Mouse (Mus musculus): Measurements from ENCODE around the gene Babam2. TPM values are rescaled to one million over a fixed set of nuclear protein-coding genes. Genes with fewer than 3 reads are reported as not detected.
"Not testable (repeated sequence)": the region's sequence is repeated elsewhere in the genome, so short reads cannot be mapped to it uniquely, and the experiment has no call there.

Babam2 gene
- total and polyA plus RNA-seq, 2 experiments from 2014 or later = 39.1 to 51.3 TPM

GRCm38 (mm10) chr5:31796979-31797378 is 99.5 kb downstream of the Babam2 start:
- TF ChIP-seq EP300 (IDR thresholded peaks at IDR 0.05; ENCODE audit: low read depth) = no peak
- TF ChIP-seq CTCF (IDR thresholded peaks at IDR 0.05; ENCODE audit: low read depth) = no peak
- Histone ChIP-seq H3K36me3 (replicated peaks; ENCODE audit: control insufficient read depth, insufficient read depth, low read length) (no peaks in the 10 kb centered on the region), H3K27ac (ENCODE audit: low read depth) (no peak overlapping the region), H3K4me2 (ENCODE audit: low read depth, low read length) (no peak overlapping the region), H3K4me1 (ENCODE audit: control insufficient read depth, insufficient read depth) (no peaks in the 10 kb centered on the region), H3K9me3 (replicated peaks; ENCODE audit: control insufficient read depth, low read length) (no peaks in the 10 kb centered on the region), H3K9ac (replicated peaks; ENCODE audit: low read depth, low read length) (no peak overlapping the region), H3K4me3 (ENCODE audit: low read depth, low read length) (no peak overlapping the region), H3K27me3 (ENCODE audit: control insufficient read depth, insufficient read depth, low read length) (no peaks in the 10 kb centered on the region)
- ATAC-seq (ENCODE audit: insufficient read depth, low read depth) (no peak), DNase-seq (ENCODE audit: low spot score) (no peak)

GRCm38 (mm10) chr5:31804211-31804610 is 106.7 kb downstream of the Babam2 start:
- not testable (repeated sequence) for H3K4me1 ChIP-seq (ENCODE audit: control insufficient read depth, insufficient read depth); DNase-seq (ENCODE audit: low spot score); H3K27me3 ChIP-seq (ENCODE audit: control insufficient read depth, insufficient read depth, low read length); H3K9ac ChIP-seq (replicated peaks; ENCODE audit: low read depth, low read length); H3K36me3 ChIP-seq (replicated peaks; ENCODE audit: control insufficient read depth, insufficient read depth, low read length); H3K27ac ChIP-seq (ENCODE audit: low read depth); H3K9me3 ChIP-seq (replicated peaks; ENCODE audit: control insufficient read depth, low read length); H3K4me3 ChIP-seq (ENCODE audit: low read depth, low read length); H3K4me2 ChIP-seq (ENCODE audit: low read depth, low read length); ATAC-seq (ENCODE audit: insufficient read depth, low read depth)
- 88% methylated on average over 8 of the region's 8 CpGs for WGBS

- no peak overlapping the region for H3K4me2 ChIP-seq (ENCODE audit: low read depth, low read length)
- no peak overlapping the region for H3K9ac ChIP-seq (replicated peaks; ENCODE audit: low read depth, low read length)
- no peaks in the 10 kb centered on the region for H3K9me3 ChIP-seq (replicated peaks; ENCODE audit: control insufficient read depth, low read length)
- H3K4me1 ChIP-seq (ENCODE audit: control insufficient read depth, insufficient read depth) = no peaks in the 10 kb centered on the region
- H3K27me3 ChIP-seq (ENCODE audit: control insufficient read depth, insufficient read depth, low read length) = no peaks in the 10 kb centered on the region
- DNase-seq (ENCODE audit: low spot score) (no peak), ATAC-seq (ENCODE audit: insufficient read depth, low read depth) (no peak)
- WGBS = 60% methylated on average over 8 of the region's 8 CpGs
- H3K36me3 ChIP-seq (replicated peaks; ENCODE audit: control insufficient read depth, insufficient read depth, low read length) = no peaks in the 10 kb centered on the region
- TF ChIP-seq CTCF (IDR thresholded peaks at IDR 0.05; ENCODE audit: low read depth) (no peak), EP300 (IDR thresholded peaks at IDR 0.05; ENCODE audit: low read depth) (no peak)
- no peak overlapping the region for H3K27ac ChIP-seq (ENCODE audit: low read depth)
- H3K4me3 ChIP-seq (ENCODE audit: low read depth, low read length) = no peak overlapping the region
Observed at GRCm38 (mm10) chr5:31804751-31805150, 107.3 kb downstream of the Babam2 start.

GRCm38 (mm10) chr5:31807312-31807711 is 109.8 kb downstream of the Babam2 start:
- DNase-seq (ENCODE audit: low spot score) (no peak), ATAC-seq (ENCODE audit: insufficient read depth, low read depth) (no peak)
- no peaks in the 10 kb centered on the region for H3K9me3 ChIP-seq (replicated peaks; ENCODE audit: control insufficient read depth, low read length)
- 98% methylated on average over 6 of the region's 6 CpGs for whole genome bisulfite sequencing
- H3K36me3 ChIP-seq (replicated peaks; ENCODE audit: control insufficient read depth, insufficient read depth, low read length) = no peaks in the 10 kb centered on the region
- no peak overlapping the region for H3K9ac ChIP-seq (replicated peaks; ENCODE audit: low read depth, low read length)
- no peak for TF ChIP-seq EP300 (IDR thresholded peaks at IDR 0.05; ENCODE audit: low read depth)
- no peak for TF ChIP-seq CTCF (IDR thresholded peaks at IDR 0.05; ENCODE audit: low read depth)
- no peak overlapping the region for H3K27ac ChIP-seq (ENCODE audit: low read depth)
- H3K4me2 ChIP-seq (ENCODE audit: low read depth, low read length) = no peak overlapping the region
- no peak overlapping the region for H3K4me3 ChIP-seq (ENCODE audit: low read depth, low read length)
- H3K27me3 ChIP-seq (ENCODE audit: control insufficient read depth, insufficient read depth, low read length) = no peaks in the 10 kb centered on the region
- peaks cover 10% of the 10 kb centered on the region for H3K4me1 ChIP-seq (ENCODE audit: control insufficient read depth, insufficient read depth)

GRCm38 (mm10) chr5:31808271-31808670 is 110.8 kb downstream of the Babam2 start:
- TF ChIP-seq CTCF (IDR thresholded peaks at IDR 0.05; ENCODE audit: low read depth) (no peak), EP300 (IDR thresholded peaks at IDR 0.05; ENCODE audit: low read depth) (no peak)
- Histone ChIP-seq H3K9ac (replicated peaks; ENCODE audit: low read depth, low read length) (no peak overlapping the region), H3K4me3 (ENCODE audit: low read depth, low read length) (no peak overlapping the region), H3K36me3 (replicated peaks; ENCODE audit: control insufficient read depth, insufficient read depth, low read length) (no peaks in the 10 kb centered on the region), H3K27me3 (ENCODE audit: control insufficient read depth, insufficient read depth, low read length) (no peaks in the 10 kb centered on the region), H3K4me2 (ENCODE audit: low read depth, low read length) (no peak overlapping the region), H3K4me1 (ENCODE audit: control insufficient read depth, insufficient read depth) (peaks cover 10% of the 10 kb centered on the region), H3K9me3 (replicated peaks; ENCODE audit: control insufficient read depth, low read length) (no peaks in the 10 kb centered on the region), H3K27ac (ENCODE audit: low read depth) (no peak overlapping the region)
- ATAC-seq (ENCODE audit: insufficient read depth, low read depth) = no peak
- no peak for DNase-seq (ENCODE audit: low spot score)
- WGBS = 56% methylated on average over 2 of the region's 2 CpGs

- H3K27me3 ChIP-seq (ENCODE audit: control insufficient read depth, insufficient read depth, low read length) = no peaks in the 10 kb centered on the region
- no peaks in the 10 kb centered on the region for H3K9me3 ChIP-seq (replicated peaks; ENCODE audit: control insufficient read depth, low read length)
- H3K36me3 ChIP-seq (replicated peaks; ENCODE audit: control insufficient read depth, insufficient read depth, low read length) = no peaks in the 10 kb centered on the region
- DNase-seq (ENCODE audit: low spot score) (peak; percentile 80), ATAC-seq (ENCODE audit: insufficient read depth, low read depth) (peak; percentile 92)
- H3K9ac ChIP-seq (replicated peaks; ENCODE audit: low read depth, low read length) = no peak overlapping the region
- WGBS = 13% methylated on average over 12 of the region's 12 CpGs
- peaks cover 10% of the 10 kb centered on the region for H3K4me1 ChIP-seq (ENCODE audit: control insufficient read depth, insufficient read depth)
- peak overlapping the region; percentile 26 for H3K4me2 ChIP-seq (ENCODE audit: low read depth, low read length)
- peak overlapping the region; percentile 72 for H3K27ac ChIP-seq (ENCODE audit: low read depth)
- no peak overlapping the region for H3K4me3 ChIP-seq (ENCODE audit: low read depth, low read length)
- TF ChIP-seq EP300 (IDR thresholded peaks at IDR 0.05; ENCODE audit: low read depth) (peak; percentile 94), CTCF (IDR thresholded peaks at IDR 0.05; ENCODE audit: low read depth) (no peak)
Observed at GRCm38 (mm10) chr5:31810796-31811662, 113.5 kb downstream of the Babam2 start.
